Comparison of ENCODE assay signal across 8 mouse cellular contexts in the genomic region with DNA sequence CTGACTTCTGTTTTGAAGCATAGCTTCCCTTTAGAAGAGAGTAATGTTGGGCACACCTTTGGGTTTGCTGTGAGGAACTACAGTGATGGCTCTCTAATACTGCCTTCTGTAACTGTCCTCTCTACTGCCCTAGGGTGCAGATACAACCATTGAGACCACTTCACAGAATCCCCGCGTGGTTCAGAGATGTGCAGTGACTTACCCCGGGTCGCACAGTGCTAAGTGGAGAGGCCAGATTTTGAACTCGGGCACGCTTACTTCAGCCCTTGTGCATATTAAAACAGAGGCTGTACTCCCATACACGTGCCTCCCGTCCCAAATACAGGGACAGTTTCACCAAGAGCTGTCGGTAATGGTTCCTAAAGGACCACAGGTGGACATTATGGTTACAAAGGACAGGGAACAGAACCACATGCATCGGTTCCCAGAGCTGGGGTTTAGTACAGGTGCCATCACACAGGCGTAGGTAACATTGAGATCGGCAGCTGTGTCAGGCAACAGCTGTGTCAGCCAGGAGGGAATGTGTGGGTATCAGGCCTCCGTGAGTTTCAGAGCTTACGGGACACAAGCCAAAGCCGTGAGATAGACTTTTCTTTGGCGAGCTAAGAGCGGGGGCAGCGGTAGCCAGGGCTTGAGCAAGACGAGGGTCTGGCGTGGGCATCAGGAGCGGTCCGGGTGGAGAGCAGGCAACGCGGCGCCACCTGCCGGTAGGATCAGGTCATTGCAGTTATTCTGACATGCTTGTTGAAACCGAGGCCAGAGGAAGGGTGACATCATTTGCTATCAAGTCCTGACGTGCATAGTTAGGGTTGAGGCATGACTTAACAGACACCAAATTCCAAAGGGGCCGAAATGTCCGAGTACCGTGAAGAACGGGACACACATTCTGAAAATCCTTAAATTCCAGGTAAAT.
DNase-seq lines count a peak whose midpoint lies in the region; ATAC-seq and TF ChIP-seq lines count a peak whose summit lies in the region.

No protein-coding gene starts in this region.

- no peak for TF ChIP-seq POLR2A in thymus, adult 2 months (IDR thresholded peaks at IDR 0.05; ENCODE audit: control insufficient read depth, extremely low read depth, insufficient read depth, low read length, poor library complexity)

- H3K36me3 ChIP-seq in lung, embryonic 14.5 days (ENCODE audit: insufficient read depth) = no peaks in the 10 kb centered on the region
- H3K36me3 ChIP-seq in thymus, adult 2 months (ENCODE audit: control insufficient read depth, insufficient read depth, low read length) = no peaks in the 10 kb centered on the region

- H3K4me2 ChIP-seq in lung, embryonic 14.5 days = peak overlapping the region; percentile 56

- ATAC-seq in frontal cortex, adult (ENCODE audit: low TSS enrichment) = peak; percentile 95
- ATAC-seq in hematopoietic stem cell, adult 5-6 weeks (replicated peaks in 1 of 2; ENCODE audit: insufficient read depth in 1 of 2, low FRiP score in 2 of 2, low TSS enrichment in 1 of 2, low read depth in 1 of 2, poor library complexity in 2 of 2, severe bottlenecking in 2 of 2) = peak; percentile 77 to 84
- peak; percentile 70 for ATAC-seq in lung, embryonic 14.5 days (ENCODE audit: insufficient read depth)

- TF ChIP-seq CTCF in lung, embryonic 14.5 days (IDR thresholded peaks at IDR 0.05; ENCODE audit: low read depth) = peak; percentile 98
- peak; percentile 87 for TF ChIP-seq CTCF in thymus, adult 2 months (IDR thresholded peaks at IDR 0.05; ENCODE audit: borderline replicate concordance, control insufficient read depth, extremely low read depth, insufficient read depth, low read length, poor library complexity)

- H3K4me1 ChIP-seq in lung, embryonic 14.5 days (ENCODE audit: insufficient read depth) = peaks cover 3% of the 10 kb centered on the region; the same call in 1 of the 2 replicates
- peaks cover 12% of the 10 kb centered on the region for H3K4me1 ChIP-seq in thymus, adult 2 months (replicated peaks; ENCODE audit: control insufficient read depth, insufficient read depth, low read length)

- 6% methylated on average over 32 of the region's 32 CpGs for WGBS in lung, embryonic 14.5 days
- WGBS in thymus, adult 2 months = 8% methylated on average over 32 of the region's 32 CpGs

- no peak overlapping the region for H3K9ac ChIP-seq in lung, embryonic 14.5 days

- peak overlapping the region; percentile 20; the same call in 1 of the 2 replicates for H3K4me3 ChIP-seq in lung, embryonic 14.5 days (ENCODE audit: low read depth, low read length)
- H3K4me3 ChIP-seq in thymus, adult 2 months (ENCODE audit: control insufficient read depth, insufficient read depth, low read length) = peak overlapping the region; percentile 21

- DNase-seq in MN1 (ENCODE audit: low spot score) = peak; percentile 80
- DNase-seq in cerebellum, adult 9-11 months = peak; percentile 82
- peak; percentile 78 to 87 for DNase-seq in layer of hippocampus, adult 8-10 months (ENCODE audit: low spot score in 2 of 2)
- peak; percentile 93 for DNase-seq in lung, embryonic 14.5 days
- peak; percentile 66 for DNase-seq in ovary, adult 18-20 months (ENCODE audit: low spot score)
- DNase-seq in thymus, adult 2 months = peak; percentile 89

- no peak overlapping the region for H3K27ac ChIP-seq in lung, embryonic 14.5 days (ENCODE audit: low read depth)
- no peak overlapping the region for H3K27ac ChIP-seq in thymus, adult 2 months (ENCODE audit: control insufficient read depth, insufficient read depth, low read length)

- H3K27me3 ChIP-seq in lung, embryonic 14.5 days (ENCODE audit: insufficient read depth, low read length) = no peaks in the 10 kb centered on the region
- H3K27me3 ChIP-seq in thymus, adult 2 months (ENCODE audit: control insufficient read depth, insufficient read depth, low read length) = no peaks in the 10 kb centered on the region

- no peaks in the 10 kb centered on the region for H3K9me3 ChIP-seq in lung, embryonic 14.5 days (ENCODE audit: low read depth, low read length)
